Mouse (Mus musculus) heart, adult 2 months (tissue): ENCODE data around the gene Gsg1.

Source experiments
- CTCF ChIP-seq: fragments of 200-600 bp; IDR thresholded peaks from 2 replicates; pipeline ENCODE4 v1.8.1; 2022; ENCODE audit warnings: antibody characterized with exemption, mild to moderate bottlenecking, moderate library complexity
- POLR2A ChIP-seq: fragments of 200-500 bp; IDR thresholded peaks from 2 replicates; pipeline ENCODE4 v1.6.1; 2011; ENCODE audit warnings: mild to moderate bottlenecking, low read depth, low read length, control low read depth; ENCODE audit not compliant: insufficient read depth

DNA sequence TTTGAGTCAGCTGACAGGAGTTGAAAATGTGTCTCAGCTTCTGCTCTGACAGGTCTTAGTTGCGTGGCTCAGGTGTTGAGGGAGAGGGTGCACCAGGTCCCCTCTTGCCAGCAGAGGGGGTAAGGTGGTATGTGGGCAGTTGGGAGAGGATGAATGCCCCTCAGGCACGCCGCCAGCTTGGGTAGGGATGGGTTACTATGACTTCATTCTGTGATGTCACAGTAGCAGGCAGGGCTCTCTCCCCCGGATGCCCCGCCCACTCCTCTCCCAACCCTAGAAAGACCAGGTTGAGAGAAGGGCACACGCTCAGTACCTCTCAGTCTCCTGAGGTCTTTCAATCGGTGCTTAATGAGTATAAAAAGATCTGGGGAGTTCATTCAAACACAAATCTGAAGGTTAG, at the start of gene Gsg1:
- TF ChIP-seq POLR2A (no peak), CTCF (no peak)
